Mouse (Mus musculus): ENCODE results near the gene Tph1. TPM values are rescaled to one million over a fixed set of nuclear protein-coding genes. Genes with fewer than 3 reads are reported as not detected.
"Not testable (repeated sequence)": the region's sequence is repeated elsewhere in the genome, so short reads cannot be mapped to it uniquely, and the experiment has no call there.

Gene Tph1
- polyA plus RNA-seq, 1 experiment = 0.19 TPM

DNA sequence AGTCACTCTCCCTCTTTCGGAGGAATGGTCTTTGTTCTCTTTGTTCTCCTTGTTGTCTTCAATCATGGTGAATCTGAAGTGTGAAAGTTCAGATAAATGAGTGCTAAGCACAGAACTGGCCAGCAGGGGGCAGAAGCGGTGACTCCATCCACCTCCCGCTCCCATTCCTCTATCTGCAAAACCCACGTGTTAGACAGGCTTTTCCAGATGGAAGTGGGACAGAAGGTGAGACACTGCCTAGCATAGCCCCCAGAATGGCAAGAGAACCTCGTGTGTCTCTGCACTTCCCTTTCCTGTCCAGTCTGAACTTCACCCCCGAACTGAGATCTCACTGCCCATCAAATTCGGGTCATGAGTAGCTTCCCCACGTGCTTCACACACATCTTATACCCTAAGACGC, 7.1 kb downstream of the Tph1 start:
- Histone ChIP-seq H3K27ac (ENCODE audit: insufficient read depth, low read length) (no peak overlapping the region), H3K4me3 (ENCODE audit: insufficient read depth, low read length) (no peak overlapping the region), H3K4me1 (ENCODE audit: control insufficient read depth, insufficient read depth, low read length) (no peaks in the 10 kb centered on the region)
- TF ChIP-seq POLR2A (IDR thresholded peaks at IDR 0.05; ENCODE audit: extremely low read depth, insufficient read depth, low read length) = no peak
- peak; percentile 53 for TF ChIP-seq CTCF (IDR thresholded peaks at IDR 0.05; ENCODE audit: extremely low read depth, insufficient read depth, low read length)

DNA sequence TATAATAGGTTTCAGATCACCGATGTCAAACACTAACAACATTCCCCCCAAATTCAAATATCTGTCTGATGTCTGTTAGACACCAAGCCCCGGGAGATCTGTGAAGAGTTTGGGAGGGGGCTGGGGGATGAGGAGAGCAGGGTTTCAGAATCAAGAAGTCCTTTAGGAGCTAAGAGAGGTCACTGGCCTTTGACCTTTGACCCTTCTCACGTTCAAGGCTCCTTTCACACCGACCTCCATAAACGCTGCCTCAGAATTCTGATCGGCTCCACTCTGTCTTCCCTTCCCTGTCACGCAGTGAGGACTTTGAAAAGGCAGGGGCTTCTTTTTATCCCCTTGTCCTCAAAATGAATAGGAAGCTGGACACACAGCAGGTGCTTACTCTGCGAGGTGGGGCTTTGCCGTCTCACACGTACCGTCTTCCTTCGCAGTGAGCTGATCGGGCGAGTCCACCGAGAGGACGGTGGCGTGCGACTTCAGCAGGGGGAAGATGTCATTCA, 10.7 kb downstream of the Tph1 start:
- Histone ChIP-seq H3K4me1 (ENCODE audit: control insufficient read depth, insufficient read depth, low read length) (no peaks in the 10 kb centered on the region), H3K4me3 (ENCODE audit: insufficient read depth, low read length) (no peak overlapping the region), H3K27ac (ENCODE audit: insufficient read depth, low read length) (no peak overlapping the region)
- no peak for TF ChIP-seq POLR2A (IDR thresholded peaks at IDR 0.05; ENCODE audit: extremely low read depth, insufficient read depth, low read length)
- no peak for TF ChIP-seq CTCF (IDR thresholded peaks at IDR 0.05; ENCODE audit: extremely low read depth, insufficient read depth, low read length)

DNA sequence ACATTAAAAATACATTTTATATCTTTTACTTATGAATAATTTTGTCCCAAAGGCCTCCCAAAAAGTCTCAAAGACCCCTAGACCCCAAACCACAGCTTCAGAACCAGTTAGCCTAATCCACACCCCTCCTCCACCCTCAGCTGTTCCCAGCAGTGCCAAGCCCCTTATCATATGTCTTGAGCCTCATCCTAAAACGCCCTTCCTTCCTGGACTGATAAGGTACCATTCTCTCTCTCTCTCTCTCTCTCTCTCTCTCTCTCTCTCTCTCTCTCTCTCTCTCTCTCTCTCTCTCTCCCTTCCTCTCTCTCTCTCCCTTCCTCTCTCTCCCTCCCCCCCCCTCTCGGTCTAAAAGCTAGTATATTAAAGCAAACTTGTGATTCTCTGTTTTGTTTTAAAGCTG, 20.1 kb downstream of the Tph1 start:
- Histone ChIP-seq H3K27ac (ENCODE audit: insufficient read depth, low read length) (no peak overlapping the region), H3K4me1 (ENCODE audit: control insufficient read depth, insufficient read depth, low read length) (no peaks in the 10 kb centered on the region), H3K4me3 (ENCODE audit: insufficient read depth, low read length) (no peak overlapping the region)
- no peak for TF ChIP-seq CTCF (IDR thresholded peaks at IDR 0.05; ENCODE audit: extremely low read depth, insufficient read depth, low read length)
- TF ChIP-seq POLR2A (IDR thresholded peaks at IDR 0.05; ENCODE audit: extremely low read depth, insufficient read depth, low read length) = no peak

GRCm38 (mm10) chr7:46650231-46650630, 22.1 kb downstream of the Tph1 start:
- H3K4me3 ChIP-seq (ENCODE audit: insufficient read depth, low read length); H3K27ac ChIP-seq (ENCODE audit: insufficient read depth, low read length); H3K4me1 ChIP-seq (ENCODE audit: control insufficient read depth, insufficient read depth, low read length): not testable (repeated sequence)

GRCm38 (mm10) chr7:46648431-46649140, 23.8 kb downstream of the Tph1 start:
- Histone ChIP-seq H3K4me3 (ENCODE audit: insufficient read depth, low read length) (no peak overlapping the region), H3K27ac (ENCODE audit: insufficient read depth, low read length) (no peak overlapping the region), H3K4me1 (ENCODE audit: control insufficient read depth, insufficient read depth, low read length) (no peaks in the 10 kb centered on the region)
- no peak for TF ChIP-seq CTCF (IDR thresholded peaks at IDR 0.05; ENCODE audit: extremely low read depth, insufficient read depth, low read length)
- no peak for TF ChIP-seq POLR2A (IDR thresholded peaks at IDR 0.05; ENCODE audit: extremely low read depth, insufficient read depth, low read length)

DNA sequence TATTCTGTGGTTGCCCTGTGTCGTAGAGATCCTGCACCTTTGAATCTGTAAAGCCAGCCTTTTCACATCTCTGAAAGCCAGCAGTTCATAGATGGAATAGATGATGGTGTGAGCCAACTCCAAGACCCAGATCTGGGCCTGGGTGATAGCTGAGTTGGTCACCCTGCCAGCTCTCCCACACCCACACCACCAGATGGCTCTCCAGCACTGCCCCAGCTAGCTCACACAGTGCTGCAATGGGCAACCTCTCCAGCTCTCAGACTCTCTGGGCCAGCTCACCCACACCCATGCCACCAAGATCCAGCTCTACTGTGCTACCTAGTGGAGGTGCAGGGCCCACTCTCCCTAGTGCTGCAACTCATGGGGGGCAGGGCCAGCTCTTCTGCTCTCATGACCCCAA, 29.2 kb downstream of the Tph1 start:
- H3K27ac ChIP-seq (ENCODE audit: insufficient read depth, low read length) = no peak overlapping the region
- TF ChIP-seq CTCF (IDR thresholded peaks at IDR 0.05; ENCODE audit: extremely low read depth, insufficient read depth, low read length) = peak; percentile 47
- no peak for TF ChIP-seq POLR2A (IDR thresholded peaks at IDR 0.05; ENCODE audit: extremely low read depth, insufficient read depth, low read length)
- H3K4me1 ChIP-seq (ENCODE audit: control insufficient read depth, insufficient read depth, low read length) = peaks cover 2% of the 10 kb centered on the region; the same call in 1 of the 2 replicates
- H3K4me3 ChIP-seq (ENCODE audit: insufficient read depth, low read length) = no peak overlapping the region

- Histone ChIP-seq H3K27ac (ENCODE audit: insufficient read depth, low read length) (no peak overlapping the region), H3K4me1 (ENCODE audit: control insufficient read depth, insufficient read depth, low read length) (peaks cover 4% of the 10 kb centered on the region; the same call in 1 of the 2 replicates), H3K4me3 (ENCODE audit: insufficient read depth, low read length) (peak overlapping the region; percentile 83)
- TF ChIP-seq POLR2A (IDR thresholded peaks at IDR 0.05; ENCODE audit: extremely low read depth, insufficient read depth, low read length) = no peak
- TF ChIP-seq CTCF (IDR thresholded peaks at IDR 0.05; ENCODE audit: extremely low read depth, insufficient read depth, low read length) = no peak
These were observed 32.3 kb downstream of the Tph1 start for GRCm38 (mm10) chr7:46640062-46640461.

DNA sequence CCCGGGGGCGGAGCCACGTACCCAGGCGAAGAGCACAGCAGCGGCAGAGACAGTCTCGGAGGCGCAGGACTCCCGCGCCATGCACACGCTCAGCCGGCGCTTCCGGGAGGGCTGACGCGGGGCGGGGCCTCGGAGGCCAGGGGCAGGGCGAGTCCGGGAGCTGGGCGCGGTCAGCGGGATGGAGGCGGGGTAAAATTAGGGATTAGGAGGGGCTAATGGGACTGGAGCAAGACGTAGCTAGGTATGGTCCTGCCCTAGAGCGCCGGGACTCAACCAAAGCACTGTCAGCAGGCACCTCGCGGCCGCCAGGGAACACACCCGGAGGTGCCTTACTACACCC, 32.7 kb downstream of the Tph1 start, which contains the start of gene Sergef:
Gene Sergef, minus strand, starts transcription at position 116 of the 340 bp plus-strand sequence.
- TF ChIP-seq CTCF (IDR thresholded peaks at IDR 0.05; ENCODE audit: extremely low read depth, insufficient read depth, low read length) (no peak), POLR2A (IDR thresholded peaks at IDR 0.05; ENCODE audit: extremely low read depth, insufficient read depth, low read length) (peak; percentile 71)
- peak within 1 kb of the TSS; percentile 83 for H3K4me3 ChIP-seq (ENCODE audit: insufficient read depth, low read length)
- H3K27ac ChIP-seq (ENCODE audit: insufficient read depth, low read length) = peak within 1 kb of the TSS; percentile 30
- peaks cover 4% of the 10 kb centered on the region; the same call in 1 of the 2 replicates for H3K4me1 ChIP-seq (ENCODE audit: control insufficient read depth, insufficient read depth, low read length)

GRCm38 (mm10) chr7:46638889-46639691, 33.2 kb downstream of the Tph1 start:
- no peak for TF ChIP-seq POLR2A (IDR thresholded peaks at IDR 0.05; ENCODE audit: extremely low read depth, insufficient read depth, low read length)
- no peak for TF ChIP-seq CTCF (IDR thresholded peaks at IDR 0.05; ENCODE audit: extremely low read depth, insufficient read depth, low read length)
- Histone ChIP-seq H3K27ac (ENCODE audit: insufficient read depth, low read length) (peak overlapping the region; percentile 30), H3K4me3 (ENCODE audit: insufficient read depth, low read length) (peak overlapping the region; percentile 83), H3K4me1 (ENCODE audit: control insufficient read depth, insufficient read depth, low read length) (peaks cover 4% of the 10 kb centered on the region; the same call in 1 of the 2 replicates)
